Mouse (Mus musculus) heart, adult 8-10 months (tissue): ENCODE results near the gene Rufy1. TPM values are rescaled to one million over a fixed set of nuclear protein-coding genes. Genes with fewer than 3 reads are reported as not detected.
A peak's percentile ranks its signal among the peaks of the same experiment; 100 is the strongest.
"Not testable (repeated sequence)": the region's sequence is repeated elsewhere in the genome, so short reads cannot be mapped to it uniquely, and the experiment has no call there.

Experiments
- DNase-seq: peaks from one replicate; pipeline ENCODE4 v3.0.0; 2022; ENCODE audit warnings: low spot score
- total RNA-seq, 4 experiments: library from RNA; stranded (reverse); gene quantifications; 2 replicates each; pipeline ENCODE4 v1.2.4; 2022

The Rufy1 gene
- total RNA-seq, 4 experiments from 2014 or later: 27.5 to 34.9 (median 30.2) TPM

DNA sequence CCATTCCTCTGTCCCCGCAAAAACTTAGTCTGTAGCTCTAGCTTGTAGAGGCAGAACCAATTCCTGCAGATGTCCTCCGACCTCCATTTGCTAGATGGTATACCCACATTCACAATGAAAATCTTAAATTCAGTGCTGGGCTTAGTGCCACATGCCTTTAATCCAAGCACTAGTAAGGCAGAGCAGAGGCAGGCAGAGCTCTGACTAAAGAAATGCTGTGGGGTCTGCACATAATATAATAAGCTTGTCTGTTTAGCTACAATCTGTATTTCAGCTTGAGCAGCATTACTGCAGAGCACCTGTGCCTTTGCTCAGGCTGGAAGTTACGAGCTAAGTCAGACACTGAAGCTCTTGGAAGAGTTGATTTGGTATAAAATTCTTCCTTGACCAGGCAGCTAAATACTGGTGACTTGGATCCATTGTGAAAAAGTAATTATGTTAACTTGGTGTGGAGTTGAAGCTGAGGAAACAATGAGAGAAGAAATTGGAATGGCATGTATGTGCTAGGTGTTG lies 43.7 kb downstream of the Rufy1 start:
- DNase-seq: no peak

DNA sequence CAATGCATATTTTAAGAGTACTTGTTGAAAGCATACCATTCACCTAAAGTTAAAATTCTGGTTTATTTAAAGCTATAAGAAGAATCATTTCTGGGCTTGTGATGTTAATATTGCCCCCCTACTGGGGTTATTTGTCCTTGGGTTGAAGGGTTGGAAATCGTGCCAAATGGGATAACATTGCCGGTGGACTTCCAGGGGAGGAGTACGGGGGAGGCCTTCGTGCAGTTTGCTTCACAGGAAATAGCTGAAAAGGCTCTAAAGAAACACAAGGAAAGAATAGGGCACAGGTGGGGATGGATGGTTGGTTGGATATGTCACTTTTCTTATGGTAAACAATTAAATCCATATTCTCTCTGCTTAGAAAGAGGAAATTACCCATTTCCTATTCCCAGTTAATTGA lies 49.6 kb downstream of the Rufy1 start:
- no peak for DNase-seq

DNA sequence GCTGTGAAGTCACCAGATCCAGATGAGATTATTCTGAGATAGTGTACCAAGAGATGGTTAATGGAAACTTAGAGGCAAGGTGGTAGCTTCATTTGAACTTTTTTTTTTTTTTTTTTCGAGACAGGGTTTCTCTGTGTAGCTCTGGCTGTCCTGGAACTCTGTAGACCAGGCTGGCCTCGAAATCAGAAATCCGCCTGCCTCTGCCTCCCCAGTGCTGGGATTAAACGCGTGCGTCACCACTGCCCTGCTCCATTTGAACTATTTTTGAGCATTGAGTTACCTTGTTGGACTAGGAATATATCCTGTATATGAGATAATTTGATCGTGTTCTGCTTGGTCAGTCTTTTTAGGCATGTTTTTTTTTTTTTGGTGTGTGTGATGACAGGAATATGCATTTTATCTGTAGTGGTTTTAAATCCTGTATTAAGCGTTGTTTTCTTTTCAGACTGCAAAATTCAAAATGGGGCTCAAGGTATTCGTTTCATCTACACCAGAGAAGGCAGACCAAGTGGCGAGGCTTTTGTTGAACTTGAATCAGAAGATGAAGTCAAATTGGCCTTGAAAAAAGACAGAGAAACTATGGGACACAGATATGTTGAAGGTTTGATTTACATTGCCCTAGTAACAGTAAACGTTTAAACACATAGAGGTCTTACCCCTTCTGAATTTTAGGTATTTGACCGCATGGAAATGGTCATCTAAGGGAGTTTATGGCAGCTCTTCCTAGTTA lies 51.7 kb downstream of the Rufy1 start:
- no peak for DNase-seq

DNA sequence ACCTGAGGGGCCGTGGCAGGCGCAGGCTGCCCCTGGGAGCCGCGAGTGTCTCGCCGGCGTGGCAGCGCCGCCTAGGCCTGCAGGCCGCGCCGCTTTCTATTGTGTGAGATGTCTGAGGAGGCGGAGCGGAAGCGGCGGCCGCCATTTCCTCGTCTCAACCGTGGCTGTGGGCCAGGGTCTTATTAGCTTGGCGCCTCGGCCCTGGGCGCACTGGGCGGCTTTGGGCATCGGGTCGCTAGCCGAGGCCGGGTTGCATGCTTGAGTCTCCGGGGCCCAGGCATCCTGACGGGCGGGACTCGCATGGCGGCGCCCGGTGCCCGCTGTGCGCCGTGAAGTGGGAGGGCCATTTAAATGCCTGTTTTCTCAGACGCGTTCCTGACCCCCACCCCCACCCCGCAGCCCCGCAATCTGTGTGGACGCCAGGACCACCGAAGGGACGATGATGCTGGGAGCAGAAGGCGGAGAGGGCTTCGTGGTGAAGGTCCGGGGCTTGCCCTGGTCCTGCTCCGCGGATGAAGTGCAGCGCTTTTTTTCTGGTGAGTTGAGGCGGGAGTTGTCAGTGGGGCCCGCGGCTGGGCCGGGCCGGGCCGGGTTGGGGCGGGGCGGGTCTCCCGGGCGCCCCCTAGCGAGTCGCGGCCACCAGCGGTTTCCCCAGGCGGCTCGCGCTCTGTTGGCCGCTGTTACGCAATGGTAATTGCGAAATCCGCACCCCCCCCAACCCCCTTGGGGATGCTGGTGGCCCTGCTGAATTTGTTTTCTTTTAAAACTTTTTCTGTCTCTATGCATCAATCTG lies 52.8 kb downstream of the Rufy1 start:
- DNase-seq: peak; percentile 87

DNA sequence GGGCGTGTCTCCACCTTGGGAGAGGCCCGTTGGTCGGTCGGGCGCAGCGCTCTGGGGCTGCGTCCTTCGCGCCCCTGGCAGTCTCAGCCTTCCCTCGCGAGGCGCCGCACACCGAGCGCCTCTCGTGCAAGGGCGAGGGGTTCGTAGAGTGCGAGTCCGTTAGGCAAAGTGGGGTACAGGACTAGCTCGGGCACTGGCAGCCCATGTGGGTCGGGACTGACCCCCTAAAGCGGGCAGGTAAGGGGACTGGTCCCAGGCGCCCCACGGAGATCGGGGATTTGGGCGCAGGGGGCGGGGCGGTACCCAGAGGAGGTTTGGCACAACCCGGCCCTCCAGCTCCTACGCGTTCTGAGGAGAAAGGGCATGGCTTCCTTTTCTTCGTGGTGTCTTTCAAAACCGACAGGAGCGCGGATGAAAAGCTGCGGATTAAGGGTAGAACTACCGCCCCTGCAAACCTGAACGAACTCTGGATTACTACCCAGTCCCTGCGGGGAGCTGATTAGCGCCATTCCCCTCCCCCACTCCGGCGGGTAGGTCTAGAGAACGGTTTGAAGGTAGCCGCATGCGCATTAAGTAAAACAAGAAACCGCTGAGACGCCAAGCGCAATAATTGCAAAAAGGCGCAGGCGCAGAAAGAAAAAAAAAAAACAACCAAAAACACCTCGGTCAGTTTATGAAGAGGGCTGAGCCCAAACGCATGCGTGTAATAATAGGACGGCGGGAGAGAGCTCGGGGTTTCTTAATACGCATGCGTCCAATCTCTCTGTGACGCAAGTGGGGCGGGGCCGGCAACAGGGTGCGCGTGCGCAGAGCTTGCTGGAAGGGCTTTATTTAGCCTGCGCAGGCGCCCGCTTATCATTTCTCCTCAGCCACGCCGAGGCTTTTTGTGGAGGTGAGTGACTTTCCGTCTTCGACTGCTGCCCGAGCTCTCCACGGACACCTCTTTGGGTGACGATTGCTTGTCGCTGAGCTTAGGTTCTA lies 53.7 kb downstream of the Rufy1 start, which contains the start of gene Hnrnph1:
Hnrnph1 (plus strand) TSS at position 80 of the 981 bp plus-strand sequence.
- peak; percentile 99 for DNase-seq

DNA sequence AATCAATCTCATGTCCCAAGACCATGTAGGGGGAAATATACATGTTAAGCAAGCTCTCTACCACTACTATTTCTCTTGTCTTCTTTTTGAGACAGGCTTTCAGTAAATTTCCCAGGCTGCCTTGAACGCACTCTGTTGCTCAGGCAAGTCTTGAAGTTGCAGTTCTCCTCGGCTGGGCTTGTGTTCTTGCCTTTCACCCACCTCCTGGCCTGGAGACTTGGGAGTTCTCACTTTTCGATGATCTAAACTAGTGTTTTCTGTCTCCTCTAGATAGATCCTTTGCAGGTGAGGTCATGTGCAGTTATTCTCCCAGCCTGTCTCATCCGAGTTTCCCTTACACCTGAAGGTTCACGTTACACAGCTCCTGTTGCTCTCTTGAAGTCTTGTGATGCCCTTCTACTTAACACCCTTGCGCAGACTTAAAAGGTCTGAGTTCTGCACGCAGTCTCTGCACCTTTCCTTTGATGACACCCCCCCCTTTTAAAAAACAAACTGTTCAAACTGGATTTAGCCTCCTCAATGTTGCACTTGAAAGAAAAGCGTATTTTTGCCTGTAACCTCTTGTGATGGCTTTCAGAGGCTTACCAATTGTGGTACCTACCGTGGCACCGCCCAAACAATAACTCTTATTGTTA lies 54.7 kb downstream of the Rufy1 start:
- no peak for DNase-seq

DNA sequence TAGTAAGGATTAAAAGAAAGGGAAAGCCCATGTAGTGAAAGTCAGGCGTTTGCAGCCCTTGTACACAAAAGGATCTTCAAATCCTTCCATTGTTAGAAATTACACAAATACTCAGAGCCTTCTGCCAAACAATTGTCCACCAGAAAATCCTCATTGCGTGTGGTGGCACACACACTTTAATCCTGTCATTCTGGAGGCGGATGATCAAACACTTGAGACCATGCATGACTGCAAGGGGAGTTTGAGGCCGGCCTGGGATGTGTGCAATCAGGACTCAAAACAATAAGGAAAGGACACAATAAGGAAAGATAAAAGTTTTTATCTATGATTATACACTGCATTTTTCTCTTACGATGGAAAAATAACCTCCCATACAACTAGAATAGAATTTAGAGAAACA lies 55.5 kb downstream of the Rufy1 start:
- DNase-seq: no peak

DNA sequence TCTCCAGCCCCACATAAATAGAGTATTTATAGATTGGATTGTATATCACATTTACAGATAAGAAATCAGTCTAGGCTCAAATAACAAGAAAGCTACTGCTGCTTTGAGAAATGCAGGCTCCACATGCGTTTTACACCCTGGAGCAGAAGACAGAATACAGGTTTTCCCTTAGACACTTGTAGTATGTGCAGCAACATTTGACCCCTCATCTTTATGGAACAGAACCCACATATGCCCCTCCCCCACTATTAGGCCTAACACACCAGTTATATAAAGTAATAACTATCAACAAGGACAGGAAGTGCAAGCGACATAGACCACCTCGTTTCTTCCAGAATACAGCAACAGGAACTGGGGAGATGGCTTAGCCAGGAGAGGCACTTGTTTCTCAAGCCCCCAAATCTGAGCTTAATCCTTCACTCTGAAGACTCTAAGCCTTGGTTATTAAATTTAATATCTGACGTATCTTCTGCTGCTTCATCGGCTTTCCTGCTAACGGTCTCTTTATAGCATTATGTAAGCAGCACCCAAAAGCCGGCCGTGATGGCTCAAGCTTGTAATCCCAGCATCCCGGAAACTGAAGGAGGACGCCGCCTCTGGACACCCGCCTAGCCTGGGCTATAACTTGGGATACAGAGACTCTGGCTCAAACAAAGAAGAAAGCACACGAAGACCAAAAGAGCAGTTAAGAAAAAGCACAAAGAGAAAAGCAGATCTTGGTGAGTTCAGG lies 56.5 kb downstream of the Rufy1 start:
- no peak for DNase-seq

DNA sequence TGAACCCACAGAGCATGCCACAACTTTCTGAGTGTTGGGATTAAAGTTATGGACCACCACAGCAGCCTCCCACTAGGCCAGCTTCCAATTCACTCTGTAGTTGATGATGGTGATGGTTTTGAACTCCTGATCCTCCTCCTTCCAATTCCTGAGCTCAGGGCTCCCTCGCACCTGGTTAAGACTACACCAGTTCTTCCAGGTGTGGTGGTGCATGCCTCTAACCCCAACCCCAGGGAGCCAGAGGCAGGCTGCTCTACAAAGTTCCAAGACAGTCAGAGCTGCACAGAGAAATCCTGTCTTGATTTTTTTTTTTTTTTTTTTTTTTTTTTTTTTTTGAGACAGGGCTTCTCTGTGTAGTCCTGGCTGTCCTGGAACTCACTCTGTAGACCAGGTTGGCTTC lies 57.3 kb downstream of the Rufy1 start:
- no peak for DNase-seq

DNA sequence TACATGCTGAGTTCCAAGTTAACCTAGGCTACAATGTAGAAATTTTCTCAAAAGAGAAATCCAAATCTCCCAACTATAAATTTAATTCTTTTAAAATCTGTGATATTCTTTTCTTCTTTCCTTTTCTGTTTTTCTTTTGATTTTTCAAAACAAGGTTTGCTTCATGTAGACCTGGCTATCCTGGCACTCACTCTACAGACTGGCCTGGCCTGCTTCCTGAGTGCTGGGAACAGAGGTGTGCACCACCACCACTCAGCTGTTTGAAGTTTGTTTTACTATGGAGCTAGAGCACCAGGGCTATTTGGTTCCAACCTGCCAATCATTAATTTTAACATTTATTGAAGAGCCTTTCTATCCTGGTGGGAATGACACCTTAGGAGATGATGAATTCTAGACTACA lies 57.8 kb downstream of the Rufy1 start:
- DNase-seq: no peak

DNA sequence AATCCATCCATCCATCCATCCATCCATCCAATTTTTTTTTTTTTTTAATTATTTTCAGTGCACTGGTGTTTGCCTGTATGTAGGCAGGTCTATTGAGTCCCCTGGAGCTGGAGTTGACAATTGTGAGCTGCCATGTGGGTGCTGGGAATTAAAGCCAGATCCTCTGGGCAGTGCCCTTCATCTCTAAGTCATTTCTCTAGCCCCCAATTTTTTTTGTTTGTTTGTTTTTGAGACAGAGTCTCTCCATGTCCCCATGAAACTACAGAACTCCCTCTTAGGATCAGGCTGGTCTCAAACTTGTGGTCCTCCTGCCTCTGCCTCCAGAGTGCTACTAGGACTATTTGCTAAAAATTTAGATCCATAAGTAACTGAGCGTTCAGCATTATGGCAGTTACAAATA lies 59.0 kb downstream of the Rufy1 start:
- no peak for DNase-seq

DNA sequence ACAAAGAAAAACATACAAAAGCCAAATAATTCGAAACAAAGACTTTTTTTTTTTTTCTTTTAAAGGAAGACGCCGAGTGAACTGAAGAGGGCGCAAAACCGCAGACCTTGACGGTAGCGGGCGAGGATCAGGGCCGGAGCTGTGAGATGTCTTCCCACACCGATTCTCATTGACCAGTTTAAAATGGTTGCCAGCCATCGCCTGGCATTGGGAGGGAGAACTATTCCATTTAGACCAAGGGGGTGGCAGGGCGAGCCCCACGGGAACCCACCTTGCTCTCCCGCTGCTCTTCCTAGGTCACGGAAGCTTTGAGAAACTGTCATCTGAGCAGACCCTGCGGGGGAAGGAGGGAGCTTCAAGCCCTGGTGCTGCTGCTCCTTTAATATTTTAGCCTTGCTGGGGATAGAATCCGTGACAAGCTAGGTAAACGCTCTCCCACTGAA lies 59.5 kb downstream of the Rufy1 start:
- DNase-seq: no peak

DNA sequence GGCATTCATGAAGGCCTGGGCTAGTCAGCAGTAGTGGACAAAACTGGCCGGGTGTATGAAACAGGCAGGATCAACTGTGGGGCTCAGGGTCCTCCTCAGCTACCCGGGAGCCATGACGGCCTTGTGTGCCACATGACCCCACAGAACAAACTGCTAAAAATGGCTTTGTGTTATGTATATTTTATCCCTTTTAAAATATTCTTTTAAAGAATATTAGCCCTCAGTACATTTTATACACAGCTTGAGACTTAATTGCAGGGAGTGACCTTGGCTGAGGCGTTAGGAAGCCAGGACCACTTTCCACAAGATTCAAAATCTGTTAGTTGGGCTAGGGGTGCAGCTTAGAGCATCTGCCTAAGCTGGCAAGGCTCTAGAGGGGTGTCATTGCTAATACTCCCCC lies 60.0 kb downstream of the Rufy1 start:
- no peak for DNase-seq

DNA sequence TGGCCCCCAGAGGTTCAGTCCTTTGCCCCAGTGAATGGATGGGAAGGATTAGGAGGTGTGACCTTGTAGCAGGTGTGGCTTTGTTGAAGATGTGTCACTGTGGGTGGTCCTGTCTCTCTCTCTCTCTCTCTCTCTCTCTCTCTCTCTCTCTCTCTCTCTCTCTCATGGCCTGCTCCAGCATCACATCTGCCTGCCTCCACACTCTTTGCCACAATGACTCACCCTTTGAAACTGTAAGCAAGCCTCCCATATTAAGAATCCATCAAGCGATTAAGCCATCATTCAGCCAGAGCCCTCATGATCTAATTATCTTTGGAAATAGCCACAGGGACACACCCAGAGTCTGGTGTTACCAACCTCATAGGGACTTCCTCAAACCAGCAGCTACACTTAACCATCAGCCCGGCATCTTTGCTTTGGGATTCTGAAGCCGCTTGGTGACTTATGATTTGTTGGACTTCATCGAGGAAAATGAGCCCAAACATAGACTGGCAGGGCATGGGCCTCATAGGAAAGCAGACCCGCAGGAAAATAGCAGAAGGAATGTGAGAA lies 61.5 kb downstream of the Rufy1 start:
- DNase-seq: no peak

DNA sequence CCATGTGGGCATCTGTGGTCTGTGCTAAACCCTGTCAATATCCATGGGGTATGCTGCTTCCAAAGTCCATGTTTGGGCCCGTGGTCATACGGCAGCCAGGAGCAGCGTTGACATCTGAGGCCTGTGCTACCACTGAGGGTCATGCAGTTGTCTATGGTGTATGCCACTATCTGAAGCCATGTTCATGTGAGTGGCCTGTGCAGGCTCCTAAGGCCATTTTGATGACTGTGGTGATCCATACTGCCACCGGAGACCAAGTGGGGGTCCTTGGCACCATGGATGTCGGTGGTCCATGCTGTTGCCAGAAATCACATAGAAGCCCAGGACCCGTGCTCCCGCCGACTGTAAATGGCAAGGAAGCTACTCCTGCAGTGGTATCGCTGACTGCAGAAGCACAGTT lies 63.4 kb downstream of the Rufy1 start:
- no peak for DNase-seq

DNA sequence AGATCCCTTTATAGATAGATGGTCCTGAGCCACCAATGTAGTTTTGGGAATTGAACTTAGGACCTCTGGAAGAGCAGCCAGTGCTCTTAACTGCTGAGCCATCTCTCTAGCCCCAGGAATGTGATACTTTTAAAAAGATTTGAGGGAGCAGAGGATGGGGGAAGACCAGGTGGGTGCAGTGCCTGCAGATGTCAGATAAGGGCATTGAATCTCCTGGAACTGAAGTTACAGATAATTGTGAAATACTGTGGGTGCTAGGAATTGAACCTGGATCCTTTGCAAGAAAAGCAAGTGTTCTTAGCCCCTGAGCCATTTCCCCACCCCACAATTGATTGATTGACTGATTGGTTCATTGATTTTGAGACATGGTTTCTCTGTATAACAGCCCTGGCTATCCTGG lies 65.6 kb downstream of the Rufy1 start:
- DNase-seq: no peak

DNA sequence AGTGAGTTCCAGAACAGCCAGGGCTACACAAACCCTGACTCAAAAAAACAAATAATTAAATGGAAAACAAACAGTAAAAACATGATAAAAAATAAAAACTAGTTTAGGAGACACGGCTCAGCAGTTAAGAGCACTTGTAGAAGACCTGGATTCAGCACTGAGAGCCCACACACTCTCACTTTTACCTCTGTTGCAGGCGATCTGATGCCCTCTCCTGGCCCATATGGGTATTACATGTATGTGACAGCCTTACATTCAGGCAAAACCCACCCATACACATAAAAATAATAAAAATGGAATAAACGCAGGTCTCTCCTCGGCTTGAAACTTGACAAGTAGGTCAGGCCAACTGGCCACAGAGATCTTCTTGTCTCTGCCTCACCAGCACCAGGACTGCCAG lies 66.4 kb downstream of the Rufy1 start:
- DNase-seq: peak; percentile 85

DNA sequence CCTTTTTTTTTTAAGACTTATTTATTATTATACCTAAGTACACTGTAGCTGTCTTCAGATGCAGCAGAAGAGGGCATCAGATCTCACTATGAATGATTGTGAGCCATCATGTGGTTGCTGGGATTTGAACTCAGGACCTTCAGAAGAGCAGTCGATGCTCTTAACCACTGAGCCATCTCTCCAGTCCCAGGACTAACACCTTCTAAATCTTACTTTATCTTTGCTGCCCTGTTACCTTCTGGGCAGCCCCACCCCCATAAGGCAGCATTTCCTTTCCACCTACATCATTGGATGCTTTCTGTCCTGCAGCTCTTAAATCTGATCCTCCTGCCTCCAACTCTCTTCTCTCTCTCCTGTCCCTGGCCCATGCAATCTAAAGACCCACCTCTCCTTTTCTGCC lies 69.6 kb downstream of the Rufy1 start:
- not testable (repeated sequence) for DNase-seq

DNA sequence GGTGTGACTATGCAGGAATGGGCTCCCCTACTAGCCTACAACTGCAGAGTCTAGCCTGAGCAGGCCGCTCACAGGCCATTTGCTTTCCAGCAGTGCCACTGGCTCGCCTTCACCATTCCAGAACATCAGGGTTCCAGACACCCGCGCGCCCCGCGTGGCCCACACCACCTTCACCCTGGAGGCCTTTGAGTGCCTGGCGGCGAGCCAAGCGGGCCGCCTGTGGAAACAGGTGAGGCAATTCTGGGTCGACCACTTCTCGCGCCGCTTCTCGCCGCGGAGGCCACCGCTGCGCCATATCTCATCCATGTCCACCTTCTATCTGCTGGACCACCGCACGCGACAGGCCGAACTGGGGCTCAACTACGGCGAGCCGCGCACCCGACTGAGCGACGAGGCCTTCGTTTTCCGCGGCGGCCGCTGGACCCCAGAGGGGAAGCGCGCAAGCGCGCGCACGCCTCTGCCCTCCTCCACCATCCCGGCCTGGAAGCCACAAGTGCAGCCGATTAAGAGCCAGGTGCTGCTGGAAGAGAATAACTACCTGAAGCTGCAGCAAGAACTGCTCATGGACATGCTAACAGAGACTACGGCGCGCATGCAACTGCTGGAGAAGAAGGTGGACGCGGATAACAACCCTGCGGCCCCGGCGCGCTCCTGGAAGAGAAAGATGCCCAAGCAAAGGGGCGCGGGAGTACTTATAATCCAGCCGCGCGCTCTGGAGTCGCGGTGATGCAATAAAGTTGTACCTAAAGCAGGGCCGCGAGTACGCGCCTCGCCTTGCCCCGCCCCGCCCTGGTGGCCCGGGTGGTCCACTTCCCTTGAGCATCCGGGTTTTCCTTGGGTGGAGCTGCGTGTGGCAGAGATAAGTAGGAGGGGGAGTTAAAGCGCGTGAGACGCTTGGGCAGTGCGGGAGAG lies 71.7 kb downstream of the Rufy1 start:
- no peak for DNase-seq
